Mouse (Mus musculus): ENCODE data around the gene Rita1. TPM values are rescaled to one million over a fixed set of nuclear protein-coding genes. Genes with fewer than 3 reads are reported as not detected.

The Rita1 gene
- polyA plus RNA-seq, 1 experiment from 2014 or later, result 33.1 TPM

- Histone ChIP-seq H3K27me3 (ENCODE audit: control insufficient read depth, insufficient read depth, low read depth, low read length) (no peaks in the 10 kb centered on the region), H3K27ac (ENCODE audit: low read length) (no peak overlapping the region), H3K9ac (ENCODE audit: low read depth, low read length) (no peak overlapping the region), H3K4me2 (ENCODE audit: low read length) (no peak overlapping the region), H3K4me1 (ENCODE audit: control insufficient read depth, insufficient read depth, low read length) (peaks cover 20% of the 10 kb centered on the region), H3K36me3 (ENCODE audit: control insufficient read depth, insufficient read depth, low read length) (no peaks in the 10 kb centered on the region), H3K9me3 (replicated peaks; ENCODE audit: control insufficient read depth, low read length, poor library complexity, severe bottlenecking) (no peaks in the 10 kb centered on the region), H3K4me3 (ENCODE audit: low read depth, low read length) (no peak overlapping the region)
- no peak for ATAC-seq
- WGBS, result 86% methylated on average over 16 of the region's 16 CpGs
Measured at GRCm38 (mm10) chr5:120609246-120609775, 3.1 kb downstream of the Rita1 start.

DNA sequence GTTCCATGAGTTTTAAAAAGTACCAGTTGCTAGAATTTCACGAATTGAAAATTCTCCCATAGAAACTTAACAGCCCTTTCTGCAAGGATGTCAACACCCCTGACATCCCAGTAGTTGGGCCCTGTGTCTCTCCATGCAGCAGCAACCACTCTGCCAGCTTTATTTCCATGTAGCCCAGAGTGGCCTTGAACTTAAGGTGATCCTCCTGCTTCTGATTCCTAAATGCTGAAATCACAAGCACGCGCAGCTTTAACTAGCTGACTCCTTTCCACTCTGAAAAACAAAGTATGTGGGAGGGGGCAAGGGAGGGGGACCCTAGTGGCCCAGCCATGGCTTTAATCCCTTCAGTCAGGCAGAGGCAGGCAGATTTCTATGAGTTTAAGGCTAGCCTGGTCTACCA is 5.1 kb downstream of the Rita1 start:
- Histone ChIP-seq H3K4me2 (ENCODE audit: low read length) (no peak overlapping the region), H3K36me3 (ENCODE audit: control insufficient read depth, insufficient read depth, low read length) (no peaks in the 10 kb centered on the region), H3K4me1 (ENCODE audit: control insufficient read depth, insufficient read depth, low read length) (peaks cover 15% of the 10 kb centered on the region), H3K4me3 (ENCODE audit: low read depth, low read length) (no peak overlapping the region), H3K27me3 (ENCODE audit: control insufficient read depth, insufficient read depth, low read depth, low read length) (no peaks in the 10 kb centered on the region), H3K27ac (ENCODE audit: low read length) (no peak overlapping the region), H3K9ac (ENCODE audit: low read depth, low read length) (no peak overlapping the region), H3K9me3 (replicated peaks; ENCODE audit: control insufficient read depth, low read length, poor library complexity, severe bottlenecking) (no peaks in the 10 kb centered on the region)
- no peak for ATAC-seq
- 83% methylated on average over 3 of the region's 3 CpGs for WGBS

- 72% methylated on average over 25 of the region's 25 CpGs for WGBS
- ATAC-seq, result no peak
- no peak overlapping the region for H3K4me2 ChIP-seq (ENCODE audit: low read length)
Measured at GRCm38 (mm10) chr5:120606590-120607200, 5.7 kb downstream of the Rita1 start.

DNA sequence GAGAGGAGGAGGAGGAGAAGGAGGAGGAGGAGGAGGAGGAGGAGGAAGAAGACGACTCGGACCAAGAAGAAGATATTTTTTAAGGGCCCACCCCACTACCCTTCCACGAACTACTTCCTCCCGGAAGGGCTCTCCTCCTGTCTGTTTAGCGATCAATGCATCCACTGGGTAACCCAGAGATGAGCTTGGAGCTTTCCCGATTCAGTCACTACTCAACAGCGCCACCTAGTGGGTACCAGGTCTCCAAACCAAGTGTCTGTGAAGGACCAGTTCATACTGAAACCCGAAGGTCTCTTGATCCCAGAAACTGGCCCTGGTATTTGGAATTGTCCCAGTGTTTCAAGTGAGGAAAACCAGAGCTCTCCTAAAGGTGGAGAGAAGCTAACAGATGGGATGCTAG is 6.7 kb downstream of the Rita1 start:
- WGBS, result 0% methylated on average over 8 of the region's 8 CpGs
- peak; percentile 78 for ATAC-seq
- Histone ChIP-seq H3K9me3 (replicated peaks; ENCODE audit: control insufficient read depth, low read length, poor library complexity, severe bottlenecking) (no peaks in the 10 kb centered on the region), H3K9ac (ENCODE audit: low read depth, low read length) (peak overlapping the region; percentile 43; the same call in 1 of the 2 replicates), H3K4me3 (ENCODE audit: low read depth, low read length) (peak overlapping the region; percentile 37), H3K27ac (ENCODE audit: low read length) (peak overlapping the region; percentile 74; the same call in 1 of the 2 replicates), H3K4me1 (ENCODE audit: control insufficient read depth, insufficient read depth, low read length) (peaks cover 5% of the 10 kb centered on the region), H3K27me3 (ENCODE audit: control insufficient read depth, insufficient read depth, low read depth, low read length) (no peaks in the 10 kb centered on the region), H3K4me2 (ENCODE audit: low read length) (peak overlapping the region; percentile 70), H3K36me3 (ENCODE audit: control insufficient read depth, insufficient read depth, low read length) (no peaks in the 10 kb centered on the region)

More at GRCm38 (mm10) chr5:120606590-120607200, 5.7 kb downstream of the Rita1 start:
- no peaks in the 10 kb centered on the region for H3K9me3 ChIP-seq (replicated peaks; ENCODE audit: control insufficient read depth, low read length, poor library complexity, severe bottlenecking)
- H3K27ac ChIP-seq (ENCODE audit: low read length), result no peak overlapping the region
- no peak overlapping the region for H3K4me3 ChIP-seq (ENCODE audit: low read depth, low read length)
- H3K36me3 ChIP-seq (ENCODE audit: control insufficient read depth, insufficient read depth, low read length), result no peaks in the 10 kb centered on the region
- H3K9ac ChIP-seq (ENCODE audit: low read depth, low read length), result no peak overlapping the region
- H3K27me3 ChIP-seq (ENCODE audit: control insufficient read depth, insufficient read depth, low read depth, low read length), result no peaks in the 10 kb centered on the region
- H3K4me1 ChIP-seq (ENCODE audit: control insufficient read depth, insufficient read depth, low read length), result peaks cover 15% of the 10 kb centered on the region

GRCm38 (mm10) chr5:120605241-120605661 is 7.1 kb downstream of the Rita1 start:
- Histone ChIP-seq H3K9ac (ENCODE audit: low read depth, low read length) (peak overlapping the region; percentile 43), H3K4me1 (ENCODE audit: control insufficient read depth, insufficient read depth, low read length) (peaks cover 5% of the 10 kb centered on the region), H3K4me2 (ENCODE audit: low read length) (peak overlapping the region; percentile 70), H3K36me3 (ENCODE audit: control insufficient read depth, insufficient read depth, low read length) (no peaks in the 10 kb centered on the region), H3K9me3 (replicated peaks; ENCODE audit: control insufficient read depth, low read length, poor library complexity, severe bottlenecking) (no peaks in the 10 kb centered on the region), H3K27me3 (ENCODE audit: control insufficient read depth, insufficient read depth, low read depth, low read length) (no peaks in the 10 kb centered on the region), H3K4me3 (ENCODE audit: low read depth, low read length) (peak overlapping the region; percentile 37), H3K27ac (ENCODE audit: low read length) (peak overlapping the region; percentile 74)
- WGBS, result 2% methylated on average over 10 of the region's 10 CpGs
- peak; percentile 43 for ATAC-seq

DNA sequence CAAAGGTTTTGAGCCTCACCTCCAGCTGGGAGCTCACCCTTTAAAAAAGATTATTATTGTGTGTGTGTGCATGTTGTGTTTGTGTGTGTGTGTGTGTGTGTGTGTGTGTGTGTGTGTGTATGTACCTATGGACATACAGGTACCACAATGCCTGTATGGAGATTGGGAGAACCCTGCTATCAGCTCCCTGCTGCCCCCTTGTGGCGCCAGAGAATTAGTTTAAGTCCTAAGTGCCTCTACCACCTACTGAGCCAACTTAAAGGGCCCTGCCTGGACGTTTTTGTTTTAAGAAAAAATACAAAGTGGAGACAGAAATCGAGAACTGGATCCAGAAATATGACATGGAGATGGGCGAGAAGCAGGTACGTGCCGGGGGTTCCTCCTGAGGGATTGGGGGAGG is 7.5 kb downstream of the Rita1 start:
- no peaks in the 10 kb centered on the region for H3K9me3 ChIP-seq (replicated peaks; ENCODE audit: control insufficient read depth, low read length, poor library complexity, severe bottlenecking)
- peak overlapping the region; percentile 43 for H3K9ac ChIP-seq (ENCODE audit: low read depth, low read length)
- peak overlapping the region; percentile 74 for H3K27ac ChIP-seq (ENCODE audit: low read length)
- H3K4me1 ChIP-seq (ENCODE audit: control insufficient read depth, insufficient read depth, low read length), result peaks cover 5% of the 10 kb centered on the region
- peak overlapping the region; percentile 37 for H3K4me3 ChIP-seq (ENCODE audit: low read depth, low read length)
- 1% methylated on average over 6 of the region's 6 CpGs for WGBS
- no peaks in the 10 kb centered on the region for H3K36me3 ChIP-seq (ENCODE audit: control insufficient read depth, insufficient read depth, low read length)
- H3K4me2 ChIP-seq (ENCODE audit: low read length), result peak overlapping the region; percentile 70
- no peaks in the 10 kb centered on the region for H3K27me3 ChIP-seq (ENCODE audit: control insufficient read depth, insufficient read depth, low read depth, low read length)
- ATAC-seq, result no peak

GRCm38 (mm10) chr5:120603515-120603914 is 8.9 kb downstream of the Rita1 start:
- H3K4me3 ChIP-seq (ENCODE audit: low read depth, low read length), result no peak overlapping the region
- 50% methylated on average over 7 of the region's 7 CpGs for WGBS
- H3K9me3 ChIP-seq (replicated peaks; ENCODE audit: control insufficient read depth, low read length, poor library complexity, severe bottlenecking), result no peaks in the 10 kb centered on the region
- no peak overlapping the region for H3K27ac ChIP-seq (ENCODE audit: low read length)
- H3K36me3 ChIP-seq (ENCODE audit: control insufficient read depth, insufficient read depth, low read length), result no peaks in the 10 kb centered on the region
- no peak overlapping the region for H3K4me2 ChIP-seq (ENCODE audit: low read length)
- no peak overlapping the region for H3K9ac ChIP-seq (ENCODE audit: low read depth, low read length)
- ATAC-seq, result no peak
- H3K27me3 ChIP-seq (ENCODE audit: control insufficient read depth, insufficient read depth, low read depth, low read length), result no peaks in the 10 kb centered on the region
- H3K4me1 ChIP-seq (ENCODE audit: control insufficient read depth, insufficient read depth, low read length), result peaks cover 5% of the 10 kb centered on the region

- 93% methylated on average over 12 of the region's 12 CpGs for WGBS
- no peaks in the 10 kb centered on the region for H3K36me3 ChIP-seq (ENCODE audit: control insufficient read depth, insufficient read depth, low read length)
- no peak overlapping the region for H3K27ac ChIP-seq (ENCODE audit: low read length)
- no peak overlapping the region for H3K9ac ChIP-seq (ENCODE audit: low read depth, low read length)
- peaks cover 5% of the 10 kb centered on the region for H3K4me1 ChIP-seq (ENCODE audit: control insufficient read depth, insufficient read depth, low read length)
- no peak for ATAC-seq
- H3K4me3 ChIP-seq (ENCODE audit: low read depth, low read length), result no peak overlapping the region
- no peaks in the 10 kb centered on the region for H3K27me3 ChIP-seq (ENCODE audit: control insufficient read depth, insufficient read depth, low read depth, low read length)
- no peak overlapping the region for H3K4me2 ChIP-seq (ENCODE audit: low read length)
- no peaks in the 10 kb centered on the region for H3K9me3 ChIP-seq (replicated peaks; ENCODE audit: control insufficient read depth, low read length, poor library complexity, severe bottlenecking)
Measured at GRCm38 (mm10) chr5:120602210-120602609, 10.2 kb downstream of the Rita1 start.

DNA sequence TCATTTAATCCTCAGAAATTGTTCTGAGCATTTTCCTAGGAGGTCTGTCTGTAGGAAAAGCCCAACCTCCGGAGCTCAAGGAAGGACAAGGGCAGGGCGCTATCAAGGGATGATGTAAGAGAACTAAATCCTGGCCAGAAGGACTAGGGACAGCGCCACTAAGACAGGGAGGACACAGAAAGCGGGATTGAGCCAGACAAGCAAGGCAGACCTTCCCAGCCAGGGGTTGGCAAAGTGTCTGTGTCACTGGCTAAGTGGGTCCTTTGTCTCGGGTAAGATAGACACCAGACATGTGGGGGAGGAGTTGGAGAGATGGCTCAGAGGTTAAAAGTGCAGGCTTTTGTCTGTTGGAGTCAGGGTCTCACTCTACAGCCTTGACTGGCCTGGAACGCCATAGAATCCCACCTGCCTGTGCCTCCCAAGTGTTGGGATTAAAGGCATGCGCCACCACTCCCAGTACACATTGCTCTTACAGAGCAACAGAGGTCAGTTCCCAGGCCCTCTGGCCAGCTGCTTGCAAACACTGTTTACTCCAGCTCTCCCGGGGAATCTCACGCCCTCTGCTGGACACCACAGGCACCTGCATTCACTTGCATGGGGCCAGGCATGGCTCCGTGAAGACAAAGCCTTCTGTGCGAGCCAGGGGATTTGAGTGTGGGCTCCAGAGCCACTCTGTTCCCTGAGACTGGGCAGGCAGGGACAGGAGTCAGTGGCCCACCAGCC is 11.3 kb downstream of the Rita1 start:
- Histone ChIP-seq H3K9me3 (replicated peaks; ENCODE audit: control insufficient read depth, low read length, poor library complexity, severe bottlenecking) (no peaks in the 10 kb centered on the region), H3K9ac (ENCODE audit: low read depth, low read length) (no peak overlapping the region), H3K4me2 (ENCODE audit: low read length) (no peak overlapping the region), H3K27ac (ENCODE audit: low read length) (no peak overlapping the region), H3K4me1 (ENCODE audit: control insufficient read depth, insufficient read depth, low read length) (peaks cover 5% of the 10 kb centered on the region), H3K4me3 (ENCODE audit: low read depth, low read length) (no peak overlapping the region), H3K36me3 (ENCODE audit: control insufficient read depth, insufficient read depth, low read length) (no peaks in the 10 kb centered on the region), H3K27me3 (ENCODE audit: control insufficient read depth, insufficient read depth, low read depth, low read length) (no peaks in the 10 kb centered on the region)
- 62% methylated on average over 11 of the region's 11 CpGs for WGBS
- no peak for ATAC-seq
